Mouse (Mus musculus): ENCODE measurements around the gene Uts2b.

Uts2b gene

GRCm38 (mm10) chr16:27370191-27370590 is at the start of gene Uts2b:
Uts2b (minus strand) TSS chr16:27370239.
- DNase-seq (ENCODE audit: low spot score), result no peak

GRCm38 (mm10) chr16:27417632-27418031 is 47.6 kb upstream of the Uts2b start:
- no peak for DNase-seq (ENCODE audit: low spot score)

- no peak for DNase-seq (ENCODE audit: low spot score)
Measured at GRCm38 (mm10) chr16:27416937-27417584, 47.0 kb upstream of the Uts2b start.

GRCm38 (mm10) chr16:27404107-27404506 is 34.1 kb upstream of the Uts2b start:
- no peak for DNase-seq (ENCODE audit: low spot score)

- DNase-seq (ENCODE audit: low spot score), result no peak
Measured at GRCm38 (mm10) chr16:27401579-27401978, 31.5 kb upstream of the Uts2b start.

GRCm38 (mm10) chr16:27399719-27400253 is 29.7 kb upstream of the Uts2b start:
- DNase-seq (ENCODE audit: low spot score), result no peak

- no peak for DNase-seq (ENCODE audit: low spot score)
Measured at GRCm38 (mm10) chr16:27399026-27399718, 29.1 kb upstream of the Uts2b start.

- no peak for DNase-seq (ENCODE audit: low spot score)
Measured at GRCm38 (mm10) chr16:27396951-27397350, 26.9 kb upstream of the Uts2b start.

- no peak for DNase-seq (ENCODE audit: low spot score)
Measured at GRCm38 (mm10) chr16:27395251-27396037, 25.4 kb upstream of the Uts2b start.

- no peak for DNase-seq (ENCODE audit: low spot score)
Measured at GRCm38 (mm10) chr16:27391845-27392244, 21.8 kb upstream of the Uts2b start.

GRCm38 (mm10) chr16:27390306-27390705 is 20.3 kb upstream of the Uts2b start:
- DNase-seq (ENCODE audit: low spot score), result no peak

- peak; percentile 55 for DNase-seq (ENCODE audit: low spot score)
Measured at GRCm38 (mm10) chr16:27389534-27390282, 19.7 kb upstream of the Uts2b start.

GRCm38 (mm10) chr16:27388761-27389451 is 18.9 kb upstream of the Uts2b start, which contains the start of gene Ccdc50:
Ccdc50 (plus strand) TSS chr16:27388869.
- DNase-seq (ENCODE audit: low spot score), result peak; percentile 85

GRCm38 (mm10) chr16:27387634-27388611 is 17.9 kb upstream of the Uts2b start:
- peak; percentile 19 for DNase-seq (ENCODE audit: low spot score)

- no peak for DNase-seq (ENCODE audit: low spot score)
Measured at GRCm38 (mm10) chr16:27386850-27387407, 16.9 kb upstream of the Uts2b start.

GRCm38 (mm10) chr16:27385649-27386048 is 15.6 kb upstream of the Uts2b start:
- DNase-seq (ENCODE audit: low spot score), result no peak

- no peak for DNase-seq (ENCODE audit: low spot score)
Measured at GRCm38 (mm10) chr16:27384893-27385603, 15.0 kb upstream of the Uts2b start.

- DNase-seq (ENCODE audit: low spot score), result no peak
Measured at GRCm38 (mm10) chr16:27382217-27382616, 12.2 kb upstream of the Uts2b start.

GRCm38 (mm10) chr16:27376556-27376955 is 6.5 kb upstream of the Uts2b start:
- DNase-seq (ENCODE audit: low spot score), result no peak

Data from embryo, embryonic 10.5 days (tissue).